Mouse (Mus musculus) natural killer cell, adult 2 months (primary cell): ENCODE data around the gene Isoc2a.
"Not testable (repeated sequence)": the region's sequence is repeated elsewhere in the genome, so short reads cannot be mapped to it uniquely, and the experiment has no call there.

Source experiments
- DNase-seq, 2 experiments: peaks; one replicate each; pipeline ENCODE4 v3.0.0; 2022; ENCODE audit warnings: low spot score in 2 of 2

Isoc2a gene

DNA sequence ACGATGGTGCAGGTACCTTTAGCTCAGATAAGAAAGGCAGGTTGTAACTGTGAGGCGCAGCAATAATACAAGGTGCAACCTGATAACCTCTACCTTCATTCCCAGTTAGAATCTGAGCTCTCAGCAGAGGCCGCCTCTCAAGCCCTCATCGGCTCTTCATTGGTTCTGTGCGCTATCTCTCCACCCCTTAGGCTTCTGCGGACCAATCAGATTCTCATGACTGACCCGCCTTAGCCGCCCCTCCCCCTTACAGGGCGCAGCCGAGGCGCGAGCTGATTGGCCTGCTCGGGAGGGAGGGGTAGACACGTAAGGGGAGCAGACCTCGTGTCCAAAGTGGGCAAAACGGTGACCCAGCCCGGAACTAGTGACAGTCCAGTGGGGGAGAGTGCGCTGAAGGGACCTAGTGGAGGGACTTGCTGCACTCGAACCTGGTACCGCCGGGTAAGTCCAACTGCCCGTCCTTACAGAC lies at the start of gene Isoc2a:
TSS of gene Isoc2a (plus strand) at position 401 of the 469 bp plus-strand sequence.
- peak; percentile 88 to 89 for DNase-seq

DNA sequence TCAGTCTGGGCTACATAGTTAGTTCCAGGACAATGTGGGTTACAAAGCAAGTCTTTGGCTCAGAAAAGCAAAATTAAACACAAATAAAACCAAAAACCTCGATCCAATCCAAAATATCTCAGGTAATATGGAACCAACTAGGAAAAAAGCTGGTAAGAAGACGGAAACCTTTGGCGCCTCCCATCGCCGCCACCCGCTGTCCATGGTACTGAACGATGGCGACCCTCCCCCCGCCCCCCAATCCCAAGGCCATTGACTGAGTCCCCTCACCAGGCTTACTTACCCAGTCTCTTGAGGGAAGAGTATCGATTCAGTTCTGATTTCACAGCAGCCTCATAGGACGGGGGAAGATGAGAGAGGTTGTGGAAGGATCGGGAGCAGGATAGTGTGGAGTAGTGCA lies 46.5 kb upstream of the Isoc2a start:
- DNase-seq, result no peak

DNA sequence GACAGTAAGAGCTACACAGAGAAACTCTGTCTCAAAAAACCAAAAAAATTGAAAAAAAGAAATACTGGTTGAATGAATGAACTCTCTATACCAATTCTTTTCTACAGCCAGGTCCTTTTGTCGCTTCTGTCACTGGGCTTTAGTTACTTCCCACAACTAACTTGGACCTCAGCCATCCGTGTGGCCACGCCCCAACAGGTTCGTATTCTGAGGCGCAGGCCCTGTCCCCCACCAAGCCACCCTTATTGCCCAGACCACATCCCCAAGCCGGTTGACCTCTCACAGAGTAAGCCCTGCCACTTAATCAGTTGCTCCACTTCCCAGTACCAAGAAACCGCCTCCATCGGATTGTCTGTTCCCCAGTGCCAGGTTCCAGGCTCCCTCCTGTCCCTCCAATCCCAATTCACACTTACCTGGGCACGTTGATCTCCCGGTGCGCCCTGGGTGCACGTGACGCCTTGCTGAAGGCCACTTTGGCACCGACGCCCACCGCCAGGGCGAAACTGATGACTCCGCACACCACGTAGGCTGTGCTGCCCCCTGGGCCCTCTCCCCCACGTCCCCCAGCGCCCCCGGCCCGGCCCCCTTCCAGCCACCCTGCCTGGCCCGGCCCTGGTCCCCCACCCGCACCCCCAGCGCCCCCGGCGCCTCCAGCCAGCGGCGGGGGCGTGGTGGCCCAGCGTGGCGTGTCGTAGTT lies 41.2 kb upstream of the Isoc2a start:
- no peak for DNase-seq

DNA sequence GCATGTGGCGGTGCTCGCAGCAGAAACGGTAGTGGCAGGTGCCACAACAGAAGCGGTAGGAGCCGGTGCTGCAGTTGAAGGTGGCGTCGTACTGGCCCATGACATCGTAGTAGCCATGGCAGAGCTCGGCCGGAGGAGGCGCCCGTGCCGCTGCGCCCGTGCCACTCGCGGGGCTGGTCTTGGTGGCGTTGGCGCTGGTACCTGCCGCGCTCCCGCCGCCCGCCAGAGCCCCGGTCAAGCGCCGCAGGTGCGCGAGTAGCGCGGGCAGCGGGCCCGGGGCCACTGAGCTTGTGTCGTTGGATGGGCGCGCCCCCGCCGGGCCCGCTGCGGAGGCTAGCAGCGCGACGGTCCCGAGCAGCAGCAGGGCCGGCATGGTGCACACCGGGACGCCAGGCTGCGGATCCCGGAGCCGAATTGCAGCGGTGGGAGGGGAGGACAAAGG lies 40.6 kb upstream of the Isoc2a start:
- peak; percentile 53 to 70 for DNase-seq

DNA sequence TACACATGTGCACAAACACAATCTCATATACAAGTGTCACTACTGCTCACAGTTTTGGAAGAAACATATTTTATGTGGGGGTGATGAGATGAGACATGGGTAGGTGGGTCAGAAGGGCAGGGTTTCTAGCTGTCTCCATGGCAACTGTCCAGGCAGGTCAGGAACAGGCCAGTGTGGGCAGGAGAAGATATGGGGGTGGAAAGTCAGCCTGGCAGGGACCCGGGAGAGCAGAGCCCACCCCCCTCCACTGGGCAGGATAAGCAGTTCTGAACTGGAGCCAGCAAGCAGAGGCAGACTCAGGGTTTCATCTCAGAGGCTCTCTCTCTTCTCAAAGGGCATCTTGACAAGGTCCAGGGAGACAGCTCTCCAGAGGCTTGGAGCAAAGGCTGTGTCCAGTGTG lies 39.3 kb upstream of the Isoc2a start:
- no peak for DNase-seq

DNA sequence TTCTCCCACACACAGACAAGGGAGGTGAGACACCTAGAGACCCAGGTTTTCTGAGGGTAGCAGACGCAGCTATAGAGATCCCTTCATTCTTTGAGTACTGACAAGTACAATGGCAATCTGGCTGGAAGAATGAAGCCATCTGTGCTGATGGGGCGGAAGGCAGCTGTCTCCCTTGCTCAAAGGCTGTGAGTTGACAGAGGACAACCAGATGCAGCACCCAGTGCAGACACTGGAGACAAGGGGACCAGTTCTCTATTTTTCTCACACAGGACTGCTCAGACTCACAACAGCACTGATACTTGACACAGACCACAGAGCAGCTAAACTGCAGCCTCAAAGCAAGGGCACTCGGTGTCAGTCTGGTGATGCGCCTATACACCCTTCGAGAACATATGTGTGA lies 34.9 kb upstream of the Isoc2a start:
- no peak for DNase-seq

DNA sequence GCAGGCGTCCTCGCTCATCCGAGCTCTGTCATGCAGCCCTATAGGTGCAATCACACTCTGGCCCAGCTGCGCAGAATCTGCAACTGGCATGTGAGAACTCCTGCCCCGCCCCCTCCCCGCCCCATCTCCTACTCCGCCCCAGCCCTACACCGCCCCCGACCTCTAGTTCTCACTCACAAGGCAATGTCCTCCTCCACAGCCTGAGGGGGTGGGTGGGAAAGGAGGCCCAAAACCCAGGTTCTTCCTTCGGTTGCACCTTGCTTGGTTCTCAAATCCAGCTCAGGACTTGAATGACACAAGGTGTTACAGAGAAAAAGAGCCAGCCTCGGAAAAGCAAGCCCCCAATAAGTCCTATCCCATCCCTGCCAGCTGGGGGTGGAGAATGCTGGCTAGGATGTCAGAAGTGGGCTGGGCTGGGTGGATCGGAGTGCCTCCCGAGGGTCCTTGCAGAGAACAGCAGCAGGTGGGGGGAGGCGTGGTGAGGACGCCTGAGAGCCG lies 34.3 kb upstream of the Isoc2a start:
- no peak for DNase-seq

DNA sequence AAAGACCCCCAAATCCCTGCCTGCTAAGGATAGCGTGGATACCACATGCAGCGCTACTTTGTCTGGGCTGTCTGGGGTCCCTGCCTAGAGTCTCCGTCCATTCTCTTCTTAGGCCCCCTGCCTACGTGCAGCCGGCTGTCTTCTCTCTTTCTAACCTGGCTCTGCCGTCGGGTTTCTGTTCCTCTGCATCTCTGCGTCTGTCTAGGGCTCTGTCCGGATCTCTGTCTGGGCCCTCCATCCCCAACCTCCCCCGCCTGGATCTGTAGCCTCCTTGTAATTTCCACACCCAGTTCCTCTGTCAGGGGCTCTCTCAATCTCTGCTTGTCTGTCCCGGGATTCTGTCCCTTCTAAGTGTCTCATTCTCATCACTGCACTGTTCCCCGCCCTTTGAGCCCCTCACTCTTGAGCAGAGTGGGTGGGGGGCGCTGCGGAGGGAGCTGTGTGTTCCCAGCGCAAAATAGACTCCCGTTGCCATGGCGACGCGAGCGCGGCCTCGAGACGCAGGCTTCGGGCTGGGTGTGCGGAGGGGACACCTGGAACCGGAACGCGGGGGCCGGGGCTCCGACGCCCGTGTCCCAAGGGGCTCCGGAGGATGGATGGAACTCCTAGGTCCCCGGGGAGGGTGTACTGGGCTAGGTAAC lies 33.2 kb upstream of the Isoc2a start:
- DNase-seq, result no peak

DNA sequence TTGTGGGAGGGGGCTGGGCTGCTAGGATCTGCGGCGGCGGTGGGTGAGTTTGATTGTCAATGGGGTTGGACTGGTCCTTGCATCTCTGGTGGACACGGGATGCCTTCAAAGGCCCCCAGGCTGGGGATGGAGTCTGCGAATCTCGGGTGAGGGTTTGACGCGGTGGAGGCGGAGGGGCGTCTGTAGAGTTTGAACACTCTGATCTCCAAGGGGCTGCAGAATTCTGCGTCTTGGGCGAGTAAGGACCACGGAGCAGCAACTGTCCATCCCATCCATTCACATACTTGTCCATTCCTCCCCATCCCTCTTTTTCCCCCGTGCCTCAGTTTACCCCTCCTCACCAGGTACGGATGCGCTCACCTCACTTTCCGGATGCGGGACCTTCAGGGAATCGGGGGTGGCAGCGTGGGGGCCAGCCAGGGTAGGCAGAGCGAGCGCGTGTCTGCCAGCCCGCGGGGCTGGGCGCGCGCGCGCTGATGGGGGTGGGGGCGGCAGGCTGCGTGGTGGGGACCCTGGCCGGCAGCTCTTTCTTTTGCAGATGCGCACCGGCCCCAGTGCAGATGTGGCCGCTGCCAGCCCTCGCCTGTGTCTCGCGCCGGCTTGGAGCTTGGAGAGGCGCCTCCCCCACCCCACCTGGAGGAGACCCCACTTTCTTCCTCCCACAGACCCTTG lies 32.6 kb upstream of the Isoc2a start, which contains the start of gene Shisa7:
TSS of gene Shisa7 (minus strand) at position 452 of the 672 bp plus-strand sequence.
- DNase-seq, result no peak

DNA sequence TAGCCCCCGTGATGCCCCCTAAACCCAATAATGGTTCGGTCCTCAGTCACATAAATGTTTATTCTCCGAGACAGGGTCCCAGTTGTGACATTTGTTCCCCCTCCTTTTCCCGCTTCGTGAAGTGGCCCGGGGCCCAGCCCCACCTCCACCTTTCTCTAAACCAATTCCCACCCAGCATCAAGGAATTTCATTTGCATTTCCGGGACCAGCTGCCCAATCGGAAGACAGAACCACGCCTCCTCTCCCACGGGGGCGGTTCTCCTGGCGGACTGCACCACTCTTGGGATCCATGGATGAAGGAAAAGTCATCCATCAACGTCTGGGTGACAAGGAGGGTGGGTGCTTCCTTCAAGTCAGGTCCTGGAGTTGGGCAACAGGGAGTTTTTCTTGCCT lies 32.0 kb upstream of the Isoc2a start:
- no peak for DNase-seq

DNA sequence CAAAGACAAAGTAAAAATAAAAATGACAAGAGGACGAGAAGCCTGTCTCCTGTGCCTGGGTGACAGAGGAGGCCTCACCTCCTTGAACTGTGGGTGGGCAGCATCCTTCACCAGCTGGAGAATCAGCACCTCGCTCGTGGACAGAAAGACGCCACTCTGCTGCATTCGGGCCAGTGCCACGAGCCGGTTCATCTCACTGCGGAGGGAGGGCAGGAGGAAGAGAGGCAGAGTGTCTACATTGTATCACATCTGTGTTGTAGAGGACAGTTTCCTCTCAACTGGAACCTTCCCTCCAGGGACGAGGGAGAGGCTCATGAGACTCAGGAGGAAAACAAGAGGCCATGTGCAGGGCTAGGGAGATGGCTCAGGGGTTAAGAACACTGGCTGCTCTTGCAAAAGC lies 27.6 kb upstream of the Isoc2a start:
- DNase-seq, result no peak

DNA sequence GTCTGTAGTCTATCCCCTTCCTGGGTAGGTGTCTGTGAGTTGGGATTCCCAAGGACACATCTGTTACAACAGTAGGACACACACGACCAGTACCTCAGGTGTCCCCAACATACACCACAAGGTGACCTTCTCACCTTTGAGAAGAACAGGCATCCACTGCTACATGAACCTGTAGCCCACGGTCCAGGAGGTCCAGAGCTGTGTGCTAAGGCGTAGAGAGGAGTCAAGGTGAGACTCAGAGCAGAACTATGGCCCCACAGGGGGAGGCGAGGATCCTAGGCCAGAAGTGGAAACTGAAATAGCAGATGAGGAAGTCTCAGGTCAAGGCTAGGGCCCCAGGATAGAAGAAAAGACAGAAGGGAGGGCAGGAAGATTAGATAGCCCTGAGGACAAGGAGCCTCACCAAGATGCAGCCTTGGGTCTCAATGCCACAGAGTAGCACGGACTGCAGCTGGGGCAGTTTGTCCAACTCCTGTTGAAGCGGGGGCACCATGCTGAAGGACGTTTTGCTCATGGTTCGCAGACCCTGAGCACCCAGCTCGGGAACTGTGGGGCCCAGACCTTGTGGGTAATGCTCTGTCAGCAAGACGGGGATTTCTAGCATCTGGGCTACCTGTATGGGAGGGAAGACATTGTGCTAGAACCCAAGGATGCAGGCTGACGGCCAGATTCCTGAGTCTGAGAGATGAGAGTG lies 26.2 kb upstream of the Isoc2a start:
- no peak for DNase-seq

DNA sequence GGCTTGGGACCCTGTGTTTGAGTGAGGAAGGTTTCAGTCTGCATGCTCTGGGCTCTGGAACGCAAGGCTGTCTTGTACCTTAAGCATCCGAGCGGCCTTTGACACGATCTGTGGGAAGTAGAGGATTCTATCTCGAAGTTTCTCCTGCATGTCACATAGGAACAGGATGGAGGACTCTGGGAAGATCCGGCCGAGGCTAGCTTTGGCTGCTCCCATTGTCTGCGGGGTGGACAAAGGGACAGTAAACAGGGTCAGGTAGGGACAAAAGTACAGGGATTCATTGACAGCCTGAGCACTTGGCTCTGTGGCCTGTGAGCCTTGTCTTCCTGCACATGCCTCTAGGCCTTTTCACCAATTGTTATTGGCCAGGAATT lies 25.7 kb upstream of the Isoc2a start:
- no peak for DNase-seq

DNA sequence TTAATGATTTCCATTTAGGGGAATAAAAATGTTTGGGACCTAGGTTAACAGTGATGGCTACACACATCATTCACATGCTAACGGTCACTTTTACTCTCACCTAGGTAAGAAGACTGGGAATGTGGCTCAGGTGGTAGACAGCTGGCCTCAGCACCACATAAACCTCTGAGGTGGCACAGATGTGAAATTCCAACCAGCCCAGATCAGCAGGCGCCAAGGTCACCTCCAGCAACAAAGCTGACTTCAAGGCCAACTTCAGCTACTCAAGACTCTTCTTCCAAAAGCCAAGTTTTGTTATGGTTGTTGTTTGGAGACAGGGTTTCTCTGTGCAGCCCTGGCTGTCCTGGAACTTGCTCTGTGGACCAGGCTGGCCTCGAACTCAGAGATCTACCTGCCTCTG lies 23.3 kb upstream of the Isoc2a start:
- no peak for DNase-seq

DNA sequence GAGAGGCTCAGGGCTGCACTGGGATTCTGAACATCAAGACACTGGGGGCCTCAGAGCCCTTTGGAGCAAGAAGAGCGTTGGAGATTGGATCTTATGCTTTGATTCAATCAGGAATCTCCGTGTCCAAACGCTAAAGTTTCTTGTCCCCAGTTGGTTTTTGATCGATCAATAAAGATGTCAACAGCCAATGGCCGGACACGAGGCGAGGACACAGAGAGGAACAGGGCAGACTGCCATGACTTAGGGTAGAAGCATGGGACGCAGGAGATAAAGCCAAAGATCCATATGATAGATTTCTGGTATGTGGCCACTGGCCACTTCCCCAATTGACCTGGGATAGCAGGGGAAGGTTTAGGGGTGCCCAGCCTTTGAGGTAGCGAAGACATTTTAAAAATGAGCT lies 20.4 kb upstream of the Isoc2a start:
- no peak for DNase-seq

DNA sequence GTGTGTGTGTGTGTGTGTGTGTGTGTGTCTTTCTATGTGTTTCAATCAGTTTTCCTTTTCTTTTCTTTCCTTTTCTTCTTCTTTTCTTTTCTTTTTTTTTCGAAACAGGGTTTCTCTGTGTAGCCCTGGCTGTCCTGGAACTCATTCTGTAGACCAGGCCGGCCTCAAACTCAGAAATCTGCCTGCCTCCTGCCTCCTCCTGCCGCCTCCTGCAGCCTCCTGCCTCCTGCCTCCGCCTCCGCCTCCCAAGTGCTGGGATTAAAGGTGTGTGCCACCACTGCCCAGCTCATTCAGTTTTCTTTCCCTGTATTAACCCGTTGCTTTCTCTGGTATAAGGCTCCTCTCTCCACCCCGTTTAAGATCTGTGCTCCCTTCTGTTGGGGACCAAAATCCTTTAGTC lies 19.6 kb upstream of the Isoc2a start:
- no peak for DNase-seq

DNA sequence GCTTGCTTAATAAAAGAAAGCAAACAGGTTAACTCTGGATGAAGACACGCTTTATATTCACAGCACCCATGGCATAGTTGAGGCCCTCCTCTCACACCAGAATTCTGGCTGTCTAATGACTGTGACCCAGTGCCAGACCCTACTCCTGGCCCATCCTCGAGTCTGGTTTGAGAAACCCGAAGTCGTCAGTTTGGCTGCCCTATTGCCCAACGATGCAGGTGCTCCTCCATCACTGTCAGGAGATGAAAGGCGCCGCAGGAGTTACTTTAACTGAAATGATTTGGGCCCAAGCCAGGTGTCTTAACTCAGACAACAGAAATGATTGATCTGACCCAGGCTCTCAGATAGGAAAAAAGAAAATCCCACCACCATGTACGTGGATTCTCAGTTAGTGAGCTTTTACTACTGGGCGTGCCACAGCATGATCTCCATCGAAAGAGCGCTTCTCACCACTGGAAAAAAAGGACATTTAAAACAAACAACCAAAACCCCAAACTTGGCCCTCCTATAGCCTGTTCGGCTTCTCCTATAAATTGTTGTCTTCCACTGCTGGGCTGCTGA lies 17.5 kb upstream of the Isoc2a start:
- DNase-seq, result no peak

DNA sequence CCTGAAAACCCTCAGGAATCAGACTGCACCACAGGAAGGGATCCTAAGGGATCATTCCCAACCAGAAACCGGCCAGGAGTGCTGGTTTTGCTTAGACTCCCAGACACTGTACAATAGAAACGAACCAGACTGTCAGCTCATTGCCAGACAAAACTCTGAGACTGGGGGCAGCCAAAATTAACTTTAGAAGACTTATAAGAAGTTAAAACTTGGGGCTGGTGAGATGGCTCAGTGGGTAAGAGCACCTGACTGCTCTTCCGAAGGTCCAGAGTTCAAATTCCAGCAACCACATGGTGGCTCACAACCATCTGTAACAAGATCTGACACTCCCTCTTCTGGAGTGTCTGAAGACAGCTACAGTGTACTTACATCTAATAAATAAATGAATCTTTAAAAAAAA lies 16.0 kb upstream of the Isoc2a start:
- not testable (repeated sequence) for DNase-seq

DNA sequence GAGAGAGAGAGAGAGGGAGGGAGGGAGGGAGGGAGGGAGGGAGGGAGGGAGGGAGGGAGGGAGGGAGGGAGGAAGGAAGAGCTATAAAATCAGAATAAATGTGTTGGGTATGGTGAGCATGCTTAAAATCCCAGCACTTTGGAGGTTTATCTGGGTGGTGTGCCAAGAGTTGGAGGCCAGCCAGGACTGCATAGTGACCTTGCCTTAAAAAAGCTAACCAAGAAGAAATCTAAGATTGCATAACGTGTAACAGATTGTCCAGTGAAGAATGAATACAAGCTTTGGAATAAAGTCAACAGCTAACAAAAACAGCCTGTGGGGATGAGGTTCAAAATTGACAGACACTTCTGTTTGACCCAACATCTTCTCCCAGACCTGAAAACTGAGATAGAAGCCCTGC lies 13.9 kb upstream of the Isoc2a start:
- no peak for DNase-seq

DNA sequence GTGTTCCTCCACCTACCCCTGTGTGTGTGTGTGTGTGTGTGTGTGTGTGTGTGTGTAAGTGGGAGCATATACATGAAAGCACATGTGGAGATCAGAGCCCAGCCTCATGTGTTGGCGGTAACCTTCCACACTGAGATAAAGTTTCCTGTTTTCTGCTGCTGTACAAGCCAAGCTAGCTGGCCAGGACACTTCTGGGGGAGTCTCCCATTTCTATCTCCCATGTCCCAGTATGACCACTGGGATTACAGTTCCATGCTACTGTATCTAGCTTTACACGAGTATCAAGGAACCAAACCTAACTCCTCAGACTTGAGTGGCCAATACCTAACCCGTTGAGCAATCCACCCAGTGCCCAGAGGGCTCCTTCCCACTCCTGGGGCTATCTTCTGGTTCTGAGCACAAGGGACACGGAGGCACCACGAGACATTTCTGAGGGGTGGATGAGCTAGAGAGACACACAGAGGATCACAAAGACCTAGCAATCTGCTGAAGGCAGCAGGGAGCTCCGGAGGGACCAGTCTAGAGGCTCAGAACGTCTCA lies 13.3 kb upstream of the Isoc2a start:
- no peak for DNase-seq

DNA sequence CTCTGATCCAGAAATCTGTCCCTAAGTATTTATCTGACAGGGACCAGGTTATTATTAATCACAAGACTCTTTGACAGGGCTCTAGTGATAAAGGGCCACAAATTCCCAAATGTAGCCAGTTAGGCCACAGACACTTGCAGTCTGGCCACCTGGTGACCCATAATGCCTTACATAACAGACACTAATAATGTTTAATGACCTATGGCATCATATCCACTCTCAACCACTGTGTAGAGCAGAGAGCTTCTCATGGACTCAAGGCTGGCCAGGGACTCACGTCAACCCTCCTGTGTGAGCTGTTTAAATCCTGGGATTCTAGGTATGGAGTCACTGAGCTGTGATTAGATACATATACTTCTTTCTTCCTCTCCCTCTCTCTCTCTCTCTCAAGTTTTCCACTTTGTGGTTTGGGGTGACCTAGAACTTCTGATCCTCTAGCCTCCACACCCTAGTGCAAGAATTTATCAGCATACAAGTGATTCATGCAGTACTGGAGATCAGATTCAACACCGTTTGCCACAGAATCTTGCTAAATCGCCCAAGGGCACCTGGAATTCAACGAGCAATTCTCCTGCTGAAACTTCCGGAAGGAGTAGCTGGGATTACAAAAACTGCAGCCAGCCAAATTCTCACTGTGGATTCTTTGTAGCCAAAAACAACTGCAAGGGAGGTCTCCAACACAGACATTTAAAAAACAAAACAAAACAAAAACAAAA lies 12.7 kb upstream of the Isoc2a start:
- DNase-seq, result no peak
